Mouse (Mus musculus) embryonic fibroblast, embryonic 13.5 days (primary cell): ENCODE data around the gene Gm4881. TPM values are rescaled to one million over a fixed set of nuclear protein-coding genes. Genes with fewer than 3 reads are reported as not detected.

Experiments
- H3K27ac ChIP-seq: 2 replicates; pipeline ENCODE4 v1.5.1; 2012; ENCODE audit warnings: low read length, control low read depth, inconsistent platforms; ENCODE audit not compliant: insufficient read depth
- H3K4me1 ChIP-seq: 2 replicates; pipeline ENCODE4 v1.6.1; 2011; ENCODE audit warnings: low read length; ENCODE audit not compliant: control insufficient read depth, insufficient read depth
- H3K4me3 ChIP-seq: 2 replicates; pipeline ENCODE4 v1.5.1; 2011; ENCODE audit warnings: mild to moderate bottlenecking, control low read depth, low read length; ENCODE audit not compliant: insufficient read depth
- CTCF ChIP-seq: IDR thresholded peaks from 2 replicates; pipeline ENCODE4 v1.5.1; 2011; ENCODE audit warnings: mild to moderate bottlenecking, control low read depth, low read length, moderate library complexity, borderline replicate concordance; ENCODE audit not compliant: insufficient read depth
- POLR2A ChIP-seq: IDR thresholded peaks from 2 replicates; pipeline ENCODE4 v1.6.1; 2011; ENCODE audit warnings: low read depth, mild to moderate bottlenecking, control low read depth, low read length, moderate library complexity
- polyA plus RNA-seq: library from polyadenylated mRNA; stranded (reverse); fragments of >200 nt; gene quantifications from 2 replicates; pipeline ENCODE4 v1.2.4, GENCODE M21; 2011; ENCODE audit warnings: low read depth; ENCODE audit not compliant: missing spikeins, insufficient read length

Gene Gm4881
- polyA plus RNA-seq, 1 experiment, result not detected

DNA sequence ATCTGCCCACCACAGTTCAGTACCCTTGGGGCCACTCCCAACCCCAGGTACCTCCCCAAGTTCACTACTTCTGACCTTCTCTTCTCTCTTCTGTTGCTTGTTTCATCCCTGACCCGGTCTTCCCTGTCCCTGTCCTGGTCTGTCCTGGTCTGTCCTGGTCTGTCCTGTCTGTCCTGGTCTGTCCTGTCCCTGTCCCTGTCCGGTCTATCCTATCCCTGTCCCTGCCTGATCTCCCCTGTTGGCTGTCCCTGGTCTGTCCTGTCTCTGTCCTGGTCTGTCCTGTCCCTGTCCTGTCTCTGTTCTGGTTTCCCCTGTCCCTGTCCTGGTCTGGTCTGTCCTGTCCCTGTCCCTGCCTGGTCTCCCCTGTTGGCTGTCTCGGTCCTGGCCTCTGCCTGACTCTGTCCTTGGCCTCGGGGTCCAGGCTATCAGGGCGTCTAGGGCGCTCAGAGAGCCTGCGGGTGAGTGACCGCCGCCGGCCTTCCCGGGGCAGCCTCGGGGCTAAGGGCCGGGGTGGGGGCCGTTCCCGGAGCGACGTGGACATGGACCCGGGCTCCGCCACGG, 25.5 kb downstream of the Gm4881 start:
- no peak for TF ChIP-seq POLR2A
- TF ChIP-seq CTCF, result no peak
- no peak overlapping the region for H3K4me3 ChIP-seq
- no peak overlapping the region for H3K27ac ChIP-seq
- H3K4me1 ChIP-seq, result no peaks in the 10 kb centered on the region

GRCm38 (mm10) chr7:24912480-24912879, 31.8 kb downstream of the Gm4881 start:
- TF ChIP-seq POLR2A (no peak), CTCF (no peak)
- no peaks in the 10 kb centered on the region for H3K4me1 ChIP-seq
- no peak overlapping the region for H3K27ac ChIP-seq

GRCm38 (mm10) chr7:24907211-24907748, 37.0 kb downstream of the Gm4881 start:
- H3K4me1 ChIP-seq, result peaks cover 10% of the 10 kb centered on the region; the same call in 1 of the 2 replicates
- H3K4me3 ChIP-seq, result no peak overlapping the region
- TF ChIP-seq POLR2A, result no peak
- no peak overlapping the region for H3K27ac ChIP-seq

More at GRCm38 (mm10) chr7:24912480-24912879, 31.8 kb downstream of the Gm4881 start:
- no peak overlapping the region for H3K4me3 ChIP-seq

- Histone ChIP-seq H3K27ac (no peak overlapping the region), H3K4me3 (no peak overlapping the region), H3K4me1 (peaks cover 10% of the 10 kb centered on the region; the same call in 1 of the 2 replicates)
- TF ChIP-seq CTCF (no peak), POLR2A (no peak)
Measured at GRCm38 (mm10) chr7:24906551-24906950, 37.7 kb downstream of the Gm4881 start.

- H3K4me3 ChIP-seq, result peak overlapping the region; percentile 92
- no peak overlapping the region for H3K27ac ChIP-seq
- TF ChIP-seq CTCF (peak; percentile 52; the same call in 1 of the 2 replicates), POLR2A (no peak)
- H3K4me1 ChIP-seq, result peaks cover 10% of the 10 kb centered on the region; the same call in 1 of the 2 replicates
Measured at GRCm38 (mm10) chr7:24904936-24905335, 39.4 kb downstream of the Gm4881 start.

- H3K27ac ChIP-seq, result peak overlapping the region; percentile 9; the same call in 1 of the 2 replicates
- TF ChIP-seq POLR2A (peak; percentile 48), CTCF (no peak)
Measured at GRCm38 (mm10) chr7:24904070-24904483, 40.2 kb downstream of the Gm4881 start.

DNA sequence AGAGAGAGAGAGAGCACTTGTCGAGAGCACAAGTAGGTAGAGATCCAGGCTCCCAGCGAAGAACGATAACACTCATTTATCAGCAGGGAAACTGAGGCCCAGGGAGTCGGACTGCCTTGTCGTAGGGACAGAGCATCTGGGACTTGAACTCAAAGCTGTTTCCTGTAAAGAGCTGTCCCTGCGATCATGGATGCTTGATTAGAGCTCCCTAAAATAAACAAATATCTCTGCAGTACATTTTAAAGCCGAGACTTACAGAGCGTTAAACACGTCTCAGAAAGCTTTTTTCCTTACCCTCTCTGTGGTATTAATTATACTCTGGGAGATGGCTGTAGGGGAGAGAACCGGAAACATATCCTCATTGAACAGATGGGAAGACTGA, 40.9 kb downstream of the Gm4881 start:
- Histone ChIP-seq H3K4me1 (peaks cover 10% of the 10 kb centered on the region; the same call in 1 of the 2 replicates), H3K27ac (no peak overlapping the region), H3K4me3 (peak overlapping the region; percentile 96)
- no peak for TF ChIP-seq CTCF
- TF ChIP-seq POLR2A, result no peak

More at GRCm38 (mm10) chr7:24904070-24904483, 40.2 kb downstream of the Gm4881 start:
- Histone ChIP-seq H3K4me3 (peak overlapping the region; percentile 96), H3K4me1 (peaks cover 10% of the 10 kb centered on the region; the same call in 1 of the 2 replicates)

DNA sequence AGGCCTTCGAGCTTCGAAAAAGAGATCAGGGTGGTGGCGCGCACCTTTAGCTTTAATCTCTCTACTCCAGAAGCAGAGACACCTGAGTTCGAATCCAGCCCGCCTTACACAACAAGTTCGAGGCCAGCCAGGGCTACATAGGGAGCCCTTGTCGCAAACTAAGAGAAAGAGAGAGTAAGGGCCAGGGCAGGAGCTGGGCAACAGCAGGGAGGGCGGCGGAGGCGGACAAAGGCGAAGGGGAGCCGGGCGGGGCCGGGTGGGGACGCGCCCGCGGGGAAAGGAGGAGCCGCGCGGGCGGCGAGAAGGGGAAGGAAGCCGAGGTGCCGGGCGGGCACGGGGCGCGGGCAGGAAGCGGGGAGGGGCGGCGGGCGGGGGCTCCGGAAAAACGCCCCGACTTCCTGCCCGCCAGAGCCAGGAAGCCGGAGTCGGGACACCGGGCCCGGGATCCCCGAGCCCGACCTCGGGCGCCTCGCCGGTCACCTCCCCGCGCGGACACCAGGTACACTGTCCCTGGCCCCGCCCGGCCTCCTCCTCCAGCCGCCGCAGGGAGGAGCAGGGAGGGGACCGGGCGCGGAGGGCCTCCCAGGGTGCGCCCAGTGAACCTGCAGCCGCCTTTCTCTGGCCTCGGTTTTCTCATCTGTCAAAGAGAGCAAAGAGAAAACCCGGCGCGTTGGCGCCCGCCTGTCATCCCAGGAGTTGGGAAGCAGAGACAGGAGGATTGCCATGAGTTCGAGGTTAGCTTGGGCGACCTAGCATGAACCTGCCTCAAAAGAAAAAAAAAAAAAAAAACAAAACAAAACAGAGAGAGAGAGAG, 41.5 kb downstream of the Gm4881 start, which contains the start of gene Arhgef1:
TSS of gene Arhgef1 (plus strand) at position 283 of the 814 bp plus-strand sequence.
- TF ChIP-seq POLR2A (peak; percentile 39), CTCF (no peak)
- Histone ChIP-seq H3K4me3 (peak within 1 kb of the TSS; percentile 96), H3K4me1 (peaks cover 10% of the 10 kb centered on the region; the same call in 1 of the 2 replicates), H3K27ac (no peak within 1 kb of the TSS)

DNA sequence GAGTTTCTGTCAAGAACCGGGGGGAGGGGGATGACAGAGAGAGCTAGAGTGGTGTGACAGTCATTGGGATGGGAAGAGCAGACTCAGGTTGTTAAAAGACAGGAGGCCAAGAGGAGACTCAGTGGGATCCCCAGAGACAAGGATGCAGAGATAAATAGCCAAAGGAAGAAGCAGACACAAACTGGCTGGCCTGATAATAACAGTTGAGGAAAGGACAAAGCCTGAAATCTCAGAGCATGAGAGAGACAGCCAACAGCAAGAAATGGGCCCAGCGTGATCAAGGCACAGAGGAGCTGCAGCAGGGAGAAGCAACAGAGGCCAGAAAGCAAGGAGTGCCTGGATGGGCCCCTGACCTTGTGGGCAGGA, 42.0 kb downstream of the Gm4881 start:
- H3K27ac ChIP-seq, result no peak overlapping the region
- H3K4me3 ChIP-seq, result peak overlapping the region; percentile 30
- TF ChIP-seq POLR2A (no peak), CTCF (no peak)
- H3K4me1 ChIP-seq, result peaks cover 10% of the 10 kb centered on the region; the same call in 1 of the 2 replicates

GRCm38 (mm10) chr7:24901842-24902241, 42.5 kb downstream of the Gm4881 start:
- H3K27ac ChIP-seq, result no peak overlapping the region
- TF ChIP-seq POLR2A (no peak), CTCF (no peak)
- H3K4me1 ChIP-seq, result peaks cover 8% of the 10 kb centered on the region; the same call in 1 of the 2 replicates
- no peak overlapping the region for H3K4me3 ChIP-seq
